In the genomic region with DNA sequence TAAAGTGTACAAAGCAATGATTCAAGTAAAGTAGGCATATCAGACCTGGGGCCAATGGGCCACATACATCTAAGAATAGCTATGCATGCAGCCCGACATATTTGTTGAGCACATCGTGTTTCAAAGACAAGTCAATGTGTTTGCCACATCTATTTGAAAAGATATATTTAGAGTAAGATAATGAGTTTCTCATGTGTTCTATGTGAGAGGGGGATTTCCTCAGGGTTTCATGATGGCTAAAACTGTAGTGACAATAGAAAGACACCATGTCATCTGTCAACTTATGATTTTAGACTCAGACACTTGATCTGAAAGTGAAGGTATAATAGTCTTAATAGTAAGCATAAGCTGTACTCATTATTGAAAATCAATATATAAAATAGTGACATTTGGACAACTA, we compare ENCODE assay signal across 20 mouse cellular contexts. TPM values are rescaled to one million over a fixed set of nuclear protein-coding genes. Genes with fewer than 3 reads are reported as not detected.
DNase-seq lines count a peak whose midpoint lies in the region; ATAC-seq and TF ChIP-seq lines count a peak whose summit lies in the region.
"Had no signal": no experiment of that assay in that cellular context is flagged by ENCODE, and none has a peak within 500 bp of the region (broad histone marks: within the 10 kb centered on the region; RNA-seq: fewer than 3 reads in every experiment).

No protein-coding gene starts in this region.

- dilution Hi-C loops in CH12.LX (cut with MboI; ENCODE audit: extremely low pct_ligation_motif_present, extremely low pct_unique_long_range_greater_than_20kb, low sequenced_read_pairs): no loop called here

- 87% methylated on average over 2 of the region's 2 CpGs for WGBS in forebrain, embryonic 14.5 days

- no peak overlapping the region for H3K27ac ChIP-seq in CH12.LX (ENCODE audit: insufficient read depth, low read depth)
- H3K27ac ChIP-seq in forebrain, embryonic 14.5 days (ENCODE audit: low read depth, low read length): no peak overlapping the region

- no peak overlapping the region for H3K4me2 ChIP-seq in CH12.LX (ENCODE audit: insufficient read depth, low read depth, poor library complexity, severe bottlenecking)
- H3K4me2 ChIP-seq in forebrain, embryonic 14.5 days (ENCODE audit: low read length): no peak overlapping the region

- no peak for TF ChIP-seq RAD21 in CH12.LX (IDR thresholded peaks at IDR 0.05; ENCODE audit: low read depth, low read length)

- peaks cover 2 to 15% of the 10 kb centered on the region in 2 experiments; a peak in 3 of 4 replicates for H3K4me1 ChIP-seq in CH12.LX (ENCODE audit: control insufficient read depth in 1 of 2, insufficient read depth in 2 of 2)
- H3K4me1 ChIP-seq in forebrain, embryonic 14.5 days (ENCODE audit: control insufficient read depth, insufficient read depth, low read length): no peaks in the 10 kb centered on the region

- no peak for TF ChIP-seq POLR2A in CH12.LX (IDR thresholded peaks at IDR 0.05; ENCODE audit: low read depth, low read length)

- no peak for DNase-seq in CH12.LX (ENCODE audit: extremely low read depth)
- no peak for DNase-seq in forebrain, embryonic 14.5 days (ENCODE audit: low spot score)
- DNase-seq: adrenal gland, adult 2 months; adrenal gland, adult 8-10 months; adrenal gland, postnatal 10 days; adrenal gland, postnatal 14 days; adrenal gland, postnatal 25 days; adrenal gland, postnatal 36 days; B cell, adult 2 months; cerebellum, adult 11 months; cerebellum, adult 11-12 months; cerebellum, adult 18-20 months; cerebellum, adult 2 months; cerebellum, adult 8-10 months had no signal

- ATAC-seq in forebrain, embryonic 14.5 days: no peak
- ATAC-seq: activated CD4-positive, CD25-positive, alpha-beta regulatory T cell, adult 4 months; CD4-positive, CD25-positive, alpha-beta regulatory T cell, adult 4 months; Patski had no signal

- H3K9ac ChIP-seq in CH12.LX (ENCODE audit: insufficient read depth, low read depth): no peak overlapping the region
- H3K9ac ChIP-seq in forebrain, embryonic 14.5 days (ENCODE audit: low read length): no peak overlapping the region

- no peaks in the 10 kb centered on the region for H3K9me3 ChIP-seq in CH12.LX (replicated peaks; ENCODE audit: low read length)
- no peaks in the 10 kb centered on the region for H3K9me3 ChIP-seq in forebrain, embryonic 14.5 days (replicated peaks; ENCODE audit: control insufficient read depth, low read length)
- H3K9me3 ChIP-seq: G1E had no signal

- TF ChIP-seq EP300 in CH12.LX (IDR thresholded peaks at IDR 0.05; ENCODE audit: low read length): peak; percentile 52; the same call in 1 of the 2 replicates

- no peaks in the 10 kb centered on the region for H3K79me2 ChIP-seq in CH12.LX (replicated peaks; ENCODE audit: control insufficient read depth, extremely low read depth, insufficient read depth, poor library complexity, severe bottlenecking)

- no peak overlapping the region for H3K4me3 ChIP-seq in CH12.LX (replicated peaks in 1 of 3; ENCODE audit: low read depth in 2 of 3, low read length in 2 of 3, poor library complexity in 1 of 3)
- H3K4me3 ChIP-seq in forebrain, embryonic 14.5 days (ENCODE audit: low read depth, low read length): no peak overlapping the region

- peaks cover 24 to 69% of the 10 kb centered on the region in 2 experiments for H3K36me3 ChIP-seq in CH12.LX (replicated peaks in 1 of 2; ENCODE audit: control insufficient read depth in 1 of 2, insufficient read depth in 1 of 2, low read length in 1 of 2)
- no peaks in the 10 kb centered on the region for H3K36me3 ChIP-seq in forebrain, embryonic 14.5 days (ENCODE audit: control insufficient read depth, insufficient read depth, low read length)
- H3K36me3 ChIP-seq: G1E had no signal

- no peaks in the 10 kb centered on the region for H3K27me3 ChIP-seq in CH12.LX (replicated peaks)
- no peaks in the 10 kb centered on the region for H3K27me3 ChIP-seq in forebrain, embryonic 14.5 days (replicated peaks; ENCODE audit: control insufficient read depth, insufficient read depth, low read length)

- TF ChIP-seq CTCF in CH12.LX (conservative IDR thresholded peaks at IDR 0.05 in 1 of 2, IDR thresholded peaks at IDR 0.05 in 1 of 2; ENCODE audit: low read depth in 2 of 2, low read length in 2 of 2): no peak

- in situ Hi-C loops in CH12.LX (cut with MboI; ENCODE audit: low pct_ligation_motif_present, low pct_unique_long_range_greater_than_20kb, low sequenced_read_pairs): no loop called here

TF ChIP-seq in CH12.LX, 34 proteins besides CTCF, POLR2A, EP300 and RAD21:
- TF ChIP-seq ETS1 (conservative IDR thresholded peaks at IDR 0.05; ENCODE audit: low read depth, low read length) (0 out of 2 replicates have a peak, but pooled peaks have one; percentile 21), ZNF384 (IDR thresholded peaks at IDR 0.05; ENCODE audit: low read depth, low read length) (no peak), ZMIZ1 (IDR thresholded peaks at IDR 0.05; ENCODE audit: low read depth, low read length) (no peak), IRF4 (IDR thresholded peaks at IDR 0.05; ENCODE audit: low read depth, low read length) (peak; percentile 40; the same call in 1 of the 2 replicates), MEF2A (IDR thresholded peaks at IDR 0.05; ENCODE audit: borderline replicate concordance, low read depth, low read length) (peak; percentile 60), BHLHE40 (IDR thresholded peaks at IDR 0.05; ENCODE audit: low read depth, low read length) (peak; percentile 44; the same call in 1 of the 2 replicates), MYC (IDR thresholded peaks at IDR 0.05; ENCODE audit: low read depth, low read length) (0 out of 2 replicates have a peak, but pooled peaks have one; percentile 23)

RNA-seq across cellular contexts. Expression of a gene that starts 48.3 kb away (rescaled TPM):
- 46.3 and 57.0 TPM in 2 replicates for total RNA-seq in CH12.LX (2012; rRNA removed)
- total RNA-seq in CH12.LX (2014; rRNA removed): 111 TPM in 2 replicates
- polyA plus RNA-seq in CH12.LX (2012; ENCODE audit: insufficient read length, low read depth): 126 and 127 TPM in 2 replicates
- 0.51 and 0.54 TPM in 2 replicates for polyA plus RNA-seq in forebrain, embryonic 14.5 days (2014; fragmentation: Nextera tagmentation; extraction: Ambion mirVana)
- total RNA-seq: MEL had no signal
- polyA plus RNA-seq: C2C12, Patski had no signal

Comparison
In these comparisons a context has a peak if more than half of its experiments do, and no peak if none do; other contexts are left out.
1. RNA of a gene that starts 48.3 kb away (polyA plus RNA-seq): 126 to 127 TPM in CH12.LX; 0.51 to 0.54 TPM in forebrain, embryonic 14.5 days; every median in the first group is over 10 times any median in the second.